16 mouse cellular contexts compared by ENCODE assay signal in the genomic region with DNA sequence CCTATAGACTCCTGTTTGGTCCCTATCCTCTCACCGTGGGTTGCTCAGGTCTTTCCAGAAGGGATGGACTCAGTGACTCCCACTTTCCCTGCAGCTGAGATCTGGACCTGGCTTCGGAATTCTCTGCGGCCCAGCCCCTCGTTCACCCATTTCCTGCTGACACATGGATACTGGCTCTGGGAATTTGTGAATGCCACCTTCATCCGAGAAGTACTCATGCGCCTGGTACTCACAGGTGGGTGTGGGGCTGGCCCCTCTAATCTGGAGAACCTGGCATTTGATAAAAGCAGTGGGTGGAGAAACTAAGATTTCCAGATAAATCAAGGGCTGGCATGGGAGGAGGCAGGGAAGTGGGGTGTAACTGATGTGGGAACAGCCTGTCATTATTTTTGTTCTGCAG.
"Had no signal": no experiment of that assay in that cellular context is flagged by ENCODE, and none has a peak within 500 bp of the region (broad histone marks: within the 10 kb centered on the region; RNA-seq: fewer than 3 reads in every experiment).

No protein-coding gene starts in this region.

- H3K27me3 ChIP-seq: midbrain, embryonic 13.5 days; midbrain, embryonic 15.5 days; neural tube, embryonic 12.5 days; stomach, embryonic 15.5 days had no signal

- ATAC-seq: liver, postnatal 0 days; midbrain, embryonic 13.5 days; midbrain, embryonic 15.5 days had no signal

- H3K9me3 ChIP-seq: midbrain, embryonic 13.5 days; midbrain, embryonic 15.5 days; neural tube, embryonic 12.5 days; stomach, embryonic 15.5 days had no signal

- H3K4me2 ChIP-seq: liver, embryonic 11.5 days; midbrain, embryonic 11.5 days; midbrain, embryonic 13.5 days; midbrain, embryonic 15.5 days; neural tube, embryonic 12.5 days; stomach, embryonic 15.5 days had no signal

- H3K27ac ChIP-seq: liver, embryonic 14.5 days; macrophage; midbrain, embryonic 13.5 days; midbrain, embryonic 15.5 days; neural tube, embryonic 12.5 days; stomach, embryonic 15.5 days; stomach, postnatal 0 days had no signal

- DNase-seq: liver, postnatal 0 days; lung, adult 2 months; lung, postnatal 36 days; right cerebral cortex, postnatal 14 days; thymus, adult 2 months; thymus, postnatal 25 days; thymus, postnatal 4 days had no signal

- H3K4me1 ChIP-seq: midbrain, embryonic 13.5 days; midbrain, embryonic 15.5 days; neural tube, embryonic 12.5 days had no signal

- H3K4me3 ChIP-seq: midbrain, embryonic 13.5 days; midbrain, embryonic 15.5 days; neural tube, embryonic 12.5 days; stomach, embryonic 15.5 days had no signal

- H3K9ac ChIP-seq: liver, embryonic 14.5 days; liver, postnatal 0 days; midbrain, embryonic 13.5 days; midbrain, embryonic 15.5 days; neural tube, embryonic 12.5 days; stomach, embryonic 15.5 days had no signal

- H3K36me3 ChIP-seq: midbrain, embryonic 13.5 days; midbrain, embryonic 15.5 days; neural tube, embryonic 12.5 days; stomach, embryonic 15.5 days had no signal
